In the genomic region with DNA sequence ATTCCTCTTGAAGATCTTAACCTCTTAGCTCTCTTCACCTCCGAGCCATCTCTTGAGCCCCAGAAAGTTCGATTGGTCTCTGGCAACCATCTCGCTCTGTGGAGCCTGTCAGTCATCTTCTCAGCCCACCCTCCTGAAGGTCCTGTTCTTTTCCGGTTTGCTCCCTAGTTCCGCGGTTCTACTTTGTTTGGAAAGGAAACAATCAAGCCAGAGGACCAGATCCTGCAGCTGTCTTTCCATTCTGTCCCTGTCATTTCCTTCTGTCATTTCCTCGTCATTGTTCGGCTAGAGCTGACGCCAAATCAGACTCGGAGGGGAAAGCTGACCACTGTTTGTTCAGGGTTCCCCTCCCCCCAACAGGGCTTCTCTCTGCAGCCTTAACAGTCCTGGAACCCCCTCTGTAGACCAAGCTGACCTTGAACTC, we compare ENCODE assay signal across 8 mouse cellular contexts. TPM values are rescaled to one million over a fixed set of nuclear protein-coding genes. Genes with fewer than 3 reads are reported as not detected.
A peak's percentile ranks its signal among the peaks of the same experiment; 100 is the strongest.
DNase-seq lines count a peak whose midpoint lies in the region; ATAC-seq lines count a peak whose summit lies in the region.

No protein-coding gene starts in this region.

- no peak for ATAC-seq in hindbrain, embryonic 16.5 days
- ATAC-seq in embryonic facial prominence, embryonic 12.5 days (ENCODE audit: insufficient number of reproducible peaks, insufficient read depth, low FRiP score, low TSS enrichment) = no peak
- peak; percentile 61 to 68 for ATAC-seq in hematopoietic stem cell, adult 5-6 weeks (replicated peaks in 1 of 2; ENCODE audit: insufficient read depth in 1 of 2, low FRiP score in 2 of 2, low TSS enrichment in 1 of 2, low read depth in 1 of 2, poor library complexity in 2 of 2, severe bottlenecking in 2 of 2)
- ATAC-seq in liver, embryonic 15.5 days (ENCODE audit: insufficient read depth) = no peak; the same call in 1 of the 2 replicates
- peak; percentile 42; the same call in 1 of the 2 replicates for ATAC-seq in stomach, embryonic 16.5 days (ENCODE audit: insufficient read depth, low FRiP score)

- no peak overlapping the region for H3K4me3 ChIP-seq in hindbrain, embryonic 10.5 days
- no peak overlapping the region for H3K4me3 ChIP-seq in hindbrain, embryonic 16.5 days (ENCODE audit: low read length)
- H3K4me3 ChIP-seq in embryonic facial prominence, embryonic 12.5 days = no peak overlapping the region
- peak overlapping the region; percentile 45 for H3K4me3 ChIP-seq in liver, embryonic 15.5 days (replicated peaks)
- no peak overlapping the region; the same call in 1 of the 2 replicates for H3K4me3 ChIP-seq in stomach, embryonic 16.5 days (replicated peaks; ENCODE audit: low read length)

- no peak overlapping the region for H3K9ac ChIP-seq in hindbrain, embryonic 16.5 days (ENCODE audit: low read depth, low read length)
- no peak overlapping the region for H3K9ac ChIP-seq in embryonic facial prominence, embryonic 12.5 days
- peak overlapping the region; percentile 18 for H3K9ac ChIP-seq in liver, embryonic 15.5 days
- peak overlapping the region; percentile 7; the same call in 1 of the 2 replicates for H3K9ac ChIP-seq in stomach, embryonic 16.5 days (ENCODE audit: low read length)

- whole genome bisulfite sequencing in hindbrain, embryonic 10.5 days = 51% methylated on average over 10 of the region's 10 CpGs
- WGBS in hindbrain, embryonic 16.5 days = 63% methylated on average over 10 of the region's 10 CpGs
- 42% methylated on average over 10 of the region's 10 CpGs for WGBS in embryonic facial prominence, embryonic 12.5 days
- WGBS in liver, embryonic 15.5 days (ENCODE audit: insufficient replicate concordance) = 3% methylated on average over 10 of the region's 10 CpGs
- WGBS in stomach, embryonic 16.5 days = 35% methylated on average over 10 of the region's 10 CpGs

- H3K27me3 ChIP-seq in hindbrain, embryonic 10.5 days (ENCODE audit: insufficient read depth, poor library complexity, severe bottlenecking) = no peaks in the 10 kb centered on the region
- no peaks in the 10 kb centered on the region for H3K27me3 ChIP-seq in hindbrain, embryonic 16.5 days (replicated peaks; ENCODE audit: control insufficient read depth, insufficient read depth, low read length)
- no peaks in the 10 kb centered on the region for H3K27me3 ChIP-seq in embryonic facial prominence, embryonic 12.5 days
- no peaks in the 10 kb centered on the region for H3K27me3 ChIP-seq in liver, embryonic 15.5 days
- H3K27me3 ChIP-seq in stomach, embryonic 16.5 days (ENCODE audit: control insufficient read depth, insufficient read depth, low read length) = no peaks in the 10 kb centered on the region

- no peaks in the 10 kb centered on the region for H3K36me3 ChIP-seq in hindbrain, embryonic 10.5 days
- no peaks in the 10 kb centered on the region for H3K36me3 ChIP-seq in hindbrain, embryonic 16.5 days (ENCODE audit: control insufficient read depth, insufficient read depth, low read length)
- H3K36me3 ChIP-seq in embryonic facial prominence, embryonic 12.5 days = no peaks in the 10 kb centered on the region
- H3K36me3 ChIP-seq in liver, embryonic 15.5 days (replicated peaks) = no peaks in the 10 kb centered on the region
- H3K36me3 ChIP-seq in stomach, embryonic 16.5 days (ENCODE audit: control insufficient read depth, insufficient read depth, low read length) = no peaks in the 10 kb centered on the region

- H3K27ac ChIP-seq in hindbrain, embryonic 10.5 days = peak overlapping the region; percentile 73
- H3K27ac ChIP-seq in hindbrain, embryonic 16.5 days (ENCODE audit: low read depth, low read length) = no peak overlapping the region
- H3K27ac ChIP-seq in embryonic facial prominence, embryonic 12.5 days = peak overlapping the region; percentile 43; the same call in 1 of the 2 replicates
- peak overlapping the region; percentile 96 for H3K27ac ChIP-seq in liver, embryonic 15.5 days (replicated peaks)
- peak overlapping the region; percentile 56 for H3K27ac ChIP-seq in stomach, embryonic 16.5 days (ENCODE audit: low read length)

- DNase-seq in hindbrain, embryonic 10.5 days (ENCODE audit: low spot score) = peak; percentile 25
- DNase-seq in frontal cortex, postnatal 14 days (ENCODE audit: low spot score in 2 of 2) = no peak
- DNase-seq in right cerebral cortex, postnatal 25 days = no peak

- no peaks in the 10 kb centered on the region for H3K9me3 ChIP-seq in hindbrain, embryonic 10.5 days
- H3K9me3 ChIP-seq in hindbrain, embryonic 16.5 days (ENCODE audit: control insufficient read depth, low read length) = no peaks in the 10 kb centered on the region
- H3K9me3 ChIP-seq in embryonic facial prominence, embryonic 12.5 days = no peaks in the 10 kb centered on the region
- no peaks in the 10 kb centered on the region for H3K9me3 ChIP-seq in liver, embryonic 15.5 days (replicated peaks)
- H3K9me3 ChIP-seq in stomach, embryonic 16.5 days (replicated peaks; ENCODE audit: control insufficient read depth, low read length) = no peaks in the 10 kb centered on the region

- no peak overlapping the region for H3K4me2 ChIP-seq in hindbrain, embryonic 16.5 days (ENCODE audit: low read length)
- H3K4me2 ChIP-seq in embryonic facial prominence, embryonic 12.5 days (replicated peaks) = peak overlapping the region; percentile 9
- peak overlapping the region; percentile 69 for H3K4me2 ChIP-seq in liver, embryonic 15.5 days
- H3K4me2 ChIP-seq in stomach, embryonic 16.5 days (ENCODE audit: low read depth, low read length) = peak overlapping the region; percentile 36

- H3K4me1 ChIP-seq in hindbrain, embryonic 10.5 days (replicated peaks) = peaks cover 9% of the 10 kb centered on the region
- H3K4me1 ChIP-seq in hindbrain, embryonic 16.5 days (ENCODE audit: control insufficient read depth, insufficient read depth, low read depth, low read length) = no peaks in the 10 kb centered on the region
- H3K4me1 ChIP-seq in embryonic facial prominence, embryonic 12.5 days = no peaks in the 10 kb centered on the region; the same call in 1 of the 2 replicates
- H3K4me1 ChIP-seq in liver, embryonic 15.5 days (replicated peaks) = peaks cover 71% of the 10 kb centered on the region
- peaks cover 11% of the 10 kb centered on the region for H3K4me1 ChIP-seq in stomach, embryonic 16.5 days (ENCODE audit: control insufficient read depth, insufficient read depth, low read length)

RNA-seq across cellular contexts. Expression of a gene that starts 27.0 kb away (rescaled TPM):
- 7.9 and 8.9 TPM in 2 replicates for polyA plus RNA-seq in hindbrain, embryonic 10.5 days (2016; fragmentation: Nextera tagmentation; extraction: Ambion mirVana)
- polyA plus RNA-seq in hindbrain, embryonic 16.5 days (2015; fragmentation: Nextera tagmentation; extraction: Ambion mirVana) = 7.0 and 8.2 TPM in 2 replicates
- polyA plus RNA-seq in embryonic facial prominence, embryonic 12.5 days (2016; fragmentation: Nextera tagmentation; extraction: Ambion mirVana) = 6.7 and 7.8 TPM in 2 replicates
- 9.8 and 10.8 TPM in 2 replicates for total RNA-seq in hematopoietic stem cell, adult 5-6 weeks (2017)
- polyA plus RNA-seq in liver, embryonic 15.5 days (2015; fragmentation: Nextera tagmentation; extraction: Ambion mirVana) = 2.3 and 3.0 TPM in 2 replicates
- polyA plus RNA-seq in stomach, embryonic 16.5 days (2015; fragmentation: Nextera tagmentation; extraction: Ambion mirVana) = 4.8 and 5.2 TPM in 2 replicates

RNA-seq across cellular contexts. Expression of a gene that starts 41.7 kb away (rescaled TPM):
- polyA plus RNA-seq in hindbrain, embryonic 10.5 days (2016; fragmentation: Nextera tagmentation; extraction: Ambion mirVana) = 220 and 243 TPM in 2 replicates
- 464 and 482 TPM in 2 replicates for polyA plus RNA-seq in hindbrain, embryonic 16.5 days (2015; fragmentation: Nextera tagmentation; extraction: Ambion mirVana)
- 196 and 202 TPM in 2 replicates for polyA plus RNA-seq in embryonic facial prominence, embryonic 12.5 days (2016; fragmentation: Nextera tagmentation; extraction: Ambion mirVana)
- 81.2 and 168 TPM in 2 replicates for total RNA-seq in hematopoietic stem cell, adult 5-6 weeks (2017)
- polyA plus RNA-seq in liver, embryonic 15.5 days (2015; fragmentation: Nextera tagmentation; extraction: Ambion mirVana) = 182 and 192 TPM in 2 replicates
- polyA plus RNA-seq in stomach, embryonic 16.5 days (2015; fragmentation: Nextera tagmentation; extraction: Ambion mirVana) = 326 and 359 TPM in 2 replicates

Comparison
In these comparisons a context has a peak if more than half of its experiments do, and no peak if none do; other contexts are left out.
1. ATAC-seq: peak in hematopoietic stem cell, adult 5-6 weeks (2 of 2) and stomach, embryonic 16.5 days (single experiment); none in hindbrain, embryonic 16.5 days (single experiment), embryonic facial prominence, embryonic 12.5 days (single experiment) and liver, embryonic 15.5 days (single experiment).
2. H3K9ac ChIP-seq: peak in liver, embryonic 15.5 days (single experiment) and stomach, embryonic 16.5 days (single experiment); none in hindbrain, embryonic 16.5 days (single experiment) and embryonic facial prominence, embryonic 12.5 days (single experiment).